Mouse (Mus musculus): ENCODE measurements around the gene Immp2l. TPM values are rescaled to one million over a fixed set of nuclear protein-coding genes. Genes with fewer than 3 reads are reported as not detected.

Gene Immp2l
- total and polyA plus RNA-seq, 3 experiments, result 0.50 to 31.4 (median 7.9) TPM

DNA sequence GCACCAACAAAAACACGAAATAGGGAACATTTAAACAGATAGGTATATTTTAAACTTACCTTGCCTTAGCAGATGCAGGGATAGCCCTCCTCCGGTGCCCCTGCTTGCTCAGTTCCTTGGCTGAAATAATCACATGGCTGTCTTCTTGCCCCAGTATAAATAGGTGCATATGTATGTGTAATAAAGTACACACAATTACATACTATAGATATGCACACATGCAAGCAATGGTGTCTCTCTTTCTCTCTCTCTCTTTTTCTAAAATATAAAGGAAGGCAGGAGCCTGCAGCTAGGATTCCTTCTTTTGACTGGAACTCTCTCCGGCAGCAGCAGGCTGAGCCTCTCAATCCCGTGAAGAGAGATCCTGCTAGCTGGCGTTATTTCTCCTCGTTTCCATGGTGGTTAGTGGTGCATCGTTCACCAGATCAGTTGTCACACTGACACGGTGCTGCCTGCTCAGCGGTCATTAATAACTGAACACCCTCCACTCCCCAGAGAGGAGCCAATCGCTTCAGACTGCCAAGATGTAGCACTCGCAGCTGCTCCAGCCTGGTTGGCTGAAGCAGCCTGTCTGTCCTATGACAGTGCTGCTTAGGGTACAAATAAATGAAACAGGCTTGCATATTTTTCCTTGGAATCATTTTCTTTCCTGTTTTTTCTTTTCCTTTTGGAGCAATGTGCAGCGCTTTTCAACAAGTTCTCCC lies 461.8 kb downstream of the Immp2l start:
- no peak for DNase-seq (ENCODE audit: low spot score)
- H3K27me3 ChIP-seq (ENCODE audit: insufficient read depth, low read length), result no peaks in the 10 kb centered on the region
- no peak for ATAC-seq (ENCODE audit: extremely low read depth, insufficient number of reproducible peaks, low FRiP score, poor library complexity, severe bottlenecking)
- TF ChIP-seq TAL1 (conservative IDR thresholded peaks at IDR 0.05; ENCODE audit: low read depth, low read length), result no peak
- no peaks in the 10 kb centered on the region for H3K4me1 ChIP-seq (ENCODE audit: insufficient read depth, low read depth, low read length)
- H3K36me3 ChIP-seq (replicated peaks), result no peaks in the 10 kb centered on the region
- no peaks in the 10 kb centered on the region for H3K9me3 ChIP-seq (replicated peaks)
- H3K4me3 ChIP-seq (ENCODE audit: low read depth, low read length), result no peak overlapping the region

DNA sequence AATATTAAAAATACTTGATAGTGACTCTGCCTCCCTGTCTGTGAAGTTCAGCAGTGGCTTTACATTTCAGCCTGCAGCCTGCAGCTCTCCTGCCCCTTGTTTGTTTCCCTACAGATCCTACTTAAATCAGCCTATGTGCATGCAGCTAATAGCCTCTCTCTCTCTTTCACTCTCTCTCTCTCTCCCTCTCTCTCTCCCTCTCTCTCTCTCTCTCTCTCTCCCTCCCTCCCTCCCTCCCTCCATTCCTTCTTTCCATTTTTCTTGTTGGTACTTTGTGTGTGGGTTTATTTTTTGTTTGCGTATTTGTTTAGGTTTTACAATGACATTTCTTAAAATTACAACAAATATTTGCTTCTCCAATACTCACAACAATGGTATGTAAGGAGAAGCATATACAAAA lies 462.4 kb downstream of the Immp2l start, which contains the start of gene Lrrn3:
Gene Lrrn3 (minus strand): TSS at position 101 of the 400 bp plus-strand sequence.
- no peaks in the 10 kb centered on the region for H3K27me3 ChIP-seq (ENCODE audit: insufficient read depth, low read length)
- no peak for DNase-seq (ENCODE audit: low spot score)
- no peak for TF ChIP-seq POLR2AphosphoS5 (IDR thresholded peaks at IDR 0.05; ENCODE audit: insufficient replicate concordance, low read depth, low read length)
- no peak for TF ChIP-seq GATA2 (IDR thresholded peaks at IDR 0.05; ENCODE audit: borderline replicate concordance, low read depth, low read length)
- TF ChIP-seq CTCF (IDR thresholded peaks at IDR 0.05; ENCODE audit: low read depth, low read length), result no peak
- no peak for TF ChIP-seq TAL1 (conservative IDR thresholded peaks at IDR 0.05; ENCODE audit: low read depth, low read length)
- no peak for TF ChIP-seq GATA1 (IDR thresholded peaks at IDR 0.05; ENCODE audit: borderline replicate concordance, low read length)
- H3K4me1 ChIP-seq (ENCODE audit: insufficient read depth, low read depth, low read length), result no peaks in the 10 kb centered on the region
- H3K36me3 ChIP-seq (replicated peaks), result no peaks in the 10 kb centered on the region
- no peaks in the 10 kb centered on the region for H3K9me3 ChIP-seq (replicated peaks)
- H3K4me3 ChIP-seq (ENCODE audit: low read depth, low read length), result no peak within 1 kb of the TSS
- no peak for ATAC-seq (ENCODE audit: extremely low read depth, insufficient number of reproducible peaks, low FRiP score, poor library complexity, severe bottlenecking)

DNA sequence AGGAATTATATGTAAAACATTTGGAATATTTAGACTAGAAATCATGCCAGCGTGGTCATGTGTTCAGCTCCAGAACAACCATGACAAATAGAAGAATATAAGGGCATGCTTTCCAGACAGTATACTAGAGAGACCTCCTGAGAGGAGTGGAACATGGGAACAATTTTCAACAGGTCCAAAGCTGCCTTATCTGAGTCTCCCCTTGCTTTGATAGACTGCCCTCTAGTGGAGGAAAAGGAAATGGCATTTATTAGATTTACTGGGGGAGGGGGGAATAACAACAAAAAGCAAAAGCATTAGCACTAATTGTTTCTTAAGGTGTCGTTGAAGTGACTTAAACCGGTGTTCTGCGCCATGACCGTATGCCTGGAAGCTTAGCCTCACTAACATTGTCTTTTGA lies 463.1 kb downstream of the Immp2l start:
- DNase-seq (ENCODE audit: low spot score), result no peak
- no peak for ATAC-seq (ENCODE audit: extremely low read depth, insufficient number of reproducible peaks, low FRiP score, poor library complexity, severe bottlenecking)

DNA sequence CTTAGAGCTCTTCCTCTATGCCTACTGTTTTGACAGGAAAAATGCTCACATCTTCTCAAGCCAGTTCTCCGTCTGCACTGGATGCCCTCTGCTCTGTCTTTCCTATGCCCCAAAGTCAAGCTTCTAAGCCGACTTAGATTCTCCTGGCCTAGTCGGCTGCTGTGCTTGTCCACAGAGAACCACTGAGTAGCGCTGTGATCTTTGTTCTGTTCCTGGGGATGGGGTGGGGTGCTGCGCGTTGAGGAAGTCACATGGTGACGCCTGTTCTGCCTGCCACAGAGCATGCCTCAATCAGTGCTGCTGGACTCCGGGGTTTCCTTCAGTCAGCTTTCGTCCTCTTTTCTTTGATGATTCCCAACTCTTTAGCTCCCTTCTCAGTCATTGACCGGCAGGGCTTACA lies 470.7 kb downstream of the Immp2l start:
- no peaks in the 10 kb centered on the region for H3K4me1 ChIP-seq (ENCODE audit: insufficient read depth, low read depth, low read length)
- peaks cover 9% of the 10 kb centered on the region for H3K9me3 ChIP-seq (replicated peaks)
- ATAC-seq (ENCODE audit: extremely low read depth, insufficient number of reproducible peaks, low FRiP score, poor library complexity, severe bottlenecking) (no peak), DNase-seq (ENCODE audit: low spot score) (no peak)
- no peaks in the 10 kb centered on the region for H3K36me3 ChIP-seq (replicated peaks)
- H3K4me3 ChIP-seq (ENCODE audit: low read depth, low read length), result no peak overlapping the region
- H3K27me3 ChIP-seq (ENCODE audit: insufficient read depth, low read length), result no peaks in the 10 kb centered on the region
- TF ChIP-seq TAL1 (conservative IDR thresholded peaks at IDR 0.05; ENCODE audit: low read depth, low read length), result no peak
- no peak for TF ChIP-seq POLR2AphosphoS5 (IDR thresholded peaks at IDR 0.05; ENCODE audit: insufficient replicate concordance, low read depth, low read length)
- TF ChIP-seq GATA1 (IDR thresholded peaks at IDR 0.05; ENCODE audit: borderline replicate concordance, low read length), result no peak
- TF ChIP-seq CTCF (IDR thresholded peaks at IDR 0.05; ENCODE audit: low read depth, low read length), result no peak
- no peak for TF ChIP-seq GATA2 (IDR thresholded peaks at IDR 0.05; ENCODE audit: borderline replicate concordance, low read depth, low read length)

More for the DNA sequence above, 463.1 kb downstream of the Immp2l start:
- H3K9me3 ChIP-seq (replicated peaks), result peaks cover under 1% of the 10 kb centered on the region
- TF ChIP-seq GATA2 (IDR thresholded peaks at IDR 0.05; ENCODE audit: borderline replicate concordance, low read depth, low read length) (no peak), CTCF (IDR thresholded peaks at IDR 0.05; ENCODE audit: low read depth, low read length) (peak; percentile 75)
- no peaks in the 10 kb centered on the region for H3K4me1 ChIP-seq (ENCODE audit: insufficient read depth, low read depth, low read length)
- H3K36me3 ChIP-seq (replicated peaks), result no peaks in the 10 kb centered on the region
- H3K27me3 ChIP-seq (ENCODE audit: insufficient read depth, low read length), result no peaks in the 10 kb centered on the region
- H3K4me3 ChIP-seq (ENCODE audit: low read depth, low read length), result no peak overlapping the region

DNA sequence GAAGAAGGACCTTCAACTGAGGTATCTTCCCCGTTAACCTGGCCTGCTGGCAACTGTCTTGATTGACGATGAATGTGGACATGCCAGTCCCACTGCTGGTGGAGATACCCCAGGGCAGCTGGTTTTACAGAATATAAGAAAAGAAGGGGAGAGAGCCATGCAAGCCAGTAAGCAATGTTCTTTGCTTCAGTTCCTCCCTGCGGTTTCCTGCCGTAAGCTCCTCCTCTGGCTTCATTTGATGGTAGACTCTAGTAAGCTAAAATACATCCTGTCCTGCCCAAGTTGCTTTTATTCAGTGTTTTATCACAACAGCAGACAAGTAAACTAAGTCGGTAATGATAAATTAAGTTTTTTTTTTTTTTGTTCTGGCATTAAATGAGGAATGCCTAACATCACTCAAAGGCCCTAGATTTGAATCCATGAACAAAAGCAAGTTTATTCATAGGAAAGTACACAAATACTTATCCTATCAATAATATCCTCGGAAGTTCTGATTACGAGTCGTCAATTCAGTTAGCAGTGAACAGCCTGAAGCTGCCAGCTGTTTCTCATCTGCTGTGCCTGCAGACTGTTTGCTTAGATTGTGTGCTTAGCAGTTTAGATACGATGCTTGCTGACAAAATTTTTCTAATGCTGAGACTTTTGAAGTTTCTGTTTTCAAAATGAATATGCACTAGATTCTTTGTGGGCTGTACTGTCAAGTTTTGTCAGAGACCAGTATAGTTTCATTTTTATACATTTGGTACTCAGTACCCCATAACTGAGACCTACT lies 476.3 kb downstream of the Immp2l start:
- no peak for DNase-seq (ENCODE audit: low spot score)

DNA sequence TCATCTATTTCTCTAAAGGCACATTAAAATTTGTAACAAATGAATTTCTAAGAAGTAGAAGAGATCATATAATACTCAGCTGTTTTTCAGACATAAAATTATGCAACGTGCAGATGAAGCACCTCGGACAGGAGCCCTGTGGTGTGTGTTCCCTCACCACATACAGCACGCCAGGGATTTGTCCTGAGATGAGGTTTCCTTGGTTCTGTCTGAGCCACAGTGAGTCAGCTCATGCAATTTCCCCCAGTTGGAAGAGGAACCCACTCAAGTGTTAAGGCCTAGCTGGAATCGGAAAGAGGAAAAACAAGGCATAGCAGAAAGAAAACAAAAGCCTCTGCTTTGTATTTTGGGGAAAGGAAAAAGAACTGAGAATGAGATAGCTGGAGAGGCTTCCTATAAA lies 484.7 kb downstream of the Immp2l start:
- ATAC-seq (ENCODE audit: extremely low read depth, insufficient number of reproducible peaks, low FRiP score, poor library complexity, severe bottlenecking) (no peak), DNase-seq (ENCODE audit: low spot score) (no peak)
- H3K4me1 ChIP-seq (ENCODE audit: insufficient read depth, low read depth, low read length), result no peaks in the 10 kb centered on the region
- H3K4me3 ChIP-seq (ENCODE audit: low read depth, low read length), result no peak overlapping the region
- TF ChIP-seq TAL1 (conservative IDR thresholded peaks at IDR 0.05; ENCODE audit: low read depth, low read length), result no peak
- TF ChIP-seq CTCF (IDR thresholded peaks at IDR 0.05; ENCODE audit: low read depth, low read length), result no peak
- no peak for TF ChIP-seq GATA1 (IDR thresholded peaks at IDR 0.05; ENCODE audit: borderline replicate concordance, low read length)
- no peak for TF ChIP-seq POLR2AphosphoS5 (IDR thresholded peaks at IDR 0.05; ENCODE audit: insufficient replicate concordance, low read depth, low read length)
- no peak for TF ChIP-seq GATA2 (IDR thresholded peaks at IDR 0.05; ENCODE audit: borderline replicate concordance, low read depth, low read length)
- no peaks in the 10 kb centered on the region for H3K27me3 ChIP-seq (ENCODE audit: insufficient read depth, low read length)
- H3K9me3 ChIP-seq (replicated peaks), result no peaks in the 10 kb centered on the region
- no peaks in the 10 kb centered on the region for H3K36me3 ChIP-seq (replicated peaks)

More for the DNA sequence above, 476.3 kb downstream of the Immp2l start:
- no peak for ATAC-seq (ENCODE audit: extremely low read depth, insufficient number of reproducible peaks, low FRiP score, poor library complexity, severe bottlenecking)
- H3K9me3 ChIP-seq (replicated peaks), result peaks cover 3% of the 10 kb centered on the region; the same call in 1 of the 2 replicates
- no peak overlapping the region for H3K4me3 ChIP-seq (ENCODE audit: low read depth, low read length)
- no peak for TF ChIP-seq POLR2AphosphoS5 (IDR thresholded peaks at IDR 0.05; ENCODE audit: insufficient replicate concordance, low read depth, low read length)
- no peak for TF ChIP-seq GATA2 (IDR thresholded peaks at IDR 0.05; ENCODE audit: borderline replicate concordance, low read depth, low read length)
- no peak for TF ChIP-seq GATA1 (IDR thresholded peaks at IDR 0.05; ENCODE audit: borderline replicate concordance, low read length)
- TF ChIP-seq CTCF (IDR thresholded peaks at IDR 0.05; ENCODE audit: low read depth, low read length), result no peak
- no peak for TF ChIP-seq TAL1 (conservative IDR thresholded peaks at IDR 0.05; ENCODE audit: low read depth, low read length)
- no peaks in the 10 kb centered on the region for H3K27me3 ChIP-seq (ENCODE audit: insufficient read depth, low read length)
- no peaks in the 10 kb centered on the region for H3K36me3 ChIP-seq (replicated peaks)
- no peaks in the 10 kb centered on the region for H3K4me1 ChIP-seq (ENCODE audit: insufficient read depth, low read depth, low read length)
